Mouse (Mus musculus): ENCODE data around the gene Pkd1l1.

Gene Pkd1l1

GRCm38 (mm10) chr11:8942446-8942845 lies 30.6 kb downstream of the Pkd1l1 start:
- in situ Hi-C loops (cut with MboI, MseI): loop anchor here (10.0 kb wide), 1 partner anchor 408 kb away; no protein-coding TSS in a partner anchor

GRCm38 (mm10) chr11:8936431-8937110 lies 36.5 kb downstream of the Pkd1l1 start:
- in situ Hi-C loops (cut with MboI, MseI): no loop called here

GRCm38 (mm10) chr11:8916081-8916671 lies 56.9 kb downstream of the Pkd1l1 start:
- in situ Hi-C loops (cut with MboI, MseI): no loop called here

- in situ Hi-C loops (cut with MboI, MseI): no loop called here
Observed at GRCm38 (mm10) chr11:8882793-8883192, 90.3 kb downstream of the Pkd1l1 start.

- in situ Hi-C loops (cut with MboI, MseI): no loop called here
Observed at GRCm38 (mm10) chr11:8881521-8881920, 91.5 kb downstream of the Pkd1l1 start.

GRCm38 (mm10) chr11:8870115-8870514 lies 103.0 kb downstream of the Pkd1l1 start:
- in situ Hi-C loops (cut with MboI, MseI): no loop called here

GRCm38 (mm10) chr11:8866021-8866420 lies 107.0 kb downstream of the Pkd1l1 start:
- in situ Hi-C loops (cut with MboI, MseI): loop anchor here (5.0 kb wide), 1 partner anchor 344 kb away; no protein-coding TSS in a partner anchor

- in situ Hi-C loops (cut with MboI, MseI): no loop called here
Observed at GRCm38 (mm10) chr11:8863955-8864675, 109.0 kb downstream of the Pkd1l1 start.

- in situ Hi-C loops (cut with MboI, MseI): no loop called here
Observed at GRCm38 (mm10) chr11:8862426-8862825, 110.6 kb downstream of the Pkd1l1 start.

GRCm38 (mm10) chr11:8861978-8862377 lies 111.1 kb downstream of the Pkd1l1 start:
- in situ Hi-C loops (cut with MboI, MseI): no loop called here

- in situ Hi-C loops (cut with MboI, MseI): no loop called here
Observed at GRCm38 (mm10) chr11:8860878-8861277, 112.2 kb downstream of the Pkd1l1 start.

- in situ Hi-C loops (cut with MboI, MseI): no loop called here
Observed at GRCm38 (mm10) chr11:8859868-8860267, 113.2 kb downstream of the Pkd1l1 start.

GRCm38 (mm10) chr11:8859041-8859440 lies 114.0 kb downstream of the Pkd1l1 start:
- in situ Hi-C loops (cut with MboI, MseI): no loop called here

- in situ Hi-C loops (cut with MboI, MseI): no loop called here
Observed at GRCm38 (mm10) chr11:8856125-8856524, 116.9 kb downstream of the Pkd1l1 start.

- in situ Hi-C loops (cut with MboI, MseI): no loop called here
Observed at GRCm38 (mm10) chr11:8848049-8848448, 125.0 kb downstream of the Pkd1l1 start.

- in situ Hi-C loops (cut with MboI, MseI): no loop called here
Observed at GRCm38 (mm10) chr11:8847627-8848026, 125.4 kb downstream of the Pkd1l1 start.

GRCm38 (mm10) chr11:8836176-8836575 lies 136.9 kb downstream of the Pkd1l1 start:
- in situ Hi-C loops (cut with MboI, MseI): no loop called here

GRCm38 (mm10) chr11:8834121-8834520 lies 138.9 kb downstream of the Pkd1l1 start:
- in situ Hi-C loops (cut with MboI, MseI): no loop called here

GRCm38 (mm10) chr11:8830551-8830950 lies 142.5 kb downstream of the Pkd1l1 start:
- in situ Hi-C loops (cut with MboI, MseI): no loop called here

GRCm38 (mm10) chr11:8829561-8829960 lies 143.5 kb downstream of the Pkd1l1 start:
- in situ Hi-C loops (cut with MboI, MseI): no loop called here

GRCm38 (mm10) chr11:8828836-8829526 lies 144.1 kb downstream of the Pkd1l1 start:
- in situ Hi-C loops (cut with MboI, MseI): no loop called here

- in situ Hi-C loops (cut with MboI, MseI): no loop called here
Observed at GRCm38 (mm10) chr11:8826609-8827008, 146.5 kb downstream of the Pkd1l1 start.

Data from regulatory T cell (primary cell).